Mouse (Mus musculus) embryonic facial prominence, embryonic 14.5 days (tissue): Measurements from ENCODE around the gene Trir. TPM values are rescaled to one million over a fixed set of nuclear protein-coding genes. Genes with fewer than 3 reads are reported as not detected.

Experiments used
- ATAC-seq: fragments of 200-750 bp; cut with Nextera tagmentation; 2 replicates; pipeline ENCODE4 v1.8.0; 2017; ENCODE audit warnings: low read depth, moderate number of reproducible peaks, moderate TSS enrichment
- DNase-seq: peaks from one replicate; pipeline ENCODE4 v3.0.0-alpha.2; 2015; ENCODE audit warnings: low spot score
- H3K27ac ChIP-seq: fragments of 300-500 bp; sonication (generic); replicated peaks from 2 replicates; pipeline ENCODE4 v1.5.1; 2014; ENCODE audit warnings: low read depth, mild to moderate bottlenecking, low read length, moderate library complexity
- H3K27me3 ChIP-seq: fragments of 300-500 bp; sonication (generic); replicated peaks from 2 replicates; pipeline ENCODE4 v1.6.1; 2014; ENCODE audit warnings: low read length; ENCODE audit not compliant: control insufficient read depth, insufficient read depth
- H3K36me3 ChIP-seq: fragments of 300-500 bp; sonication (generic); 2 replicates; pipeline ENCODE4 v1.6.1; 2014; ENCODE audit warnings: low read length, mixed read lengths; ENCODE audit not compliant: control insufficient read depth, insufficient read depth
- H3K4me1 ChIP-seq: fragments of 300-500 bp; sonication (generic); 2 replicates; pipeline ENCODE4 v1.6.1; 2014; ENCODE audit warnings: antibody characterized with exemption, low read length; ENCODE audit not compliant: control insufficient read depth, insufficient read depth
- H3K4me2 ChIP-seq: fragments of 300-500 bp; sonication (generic); 2 replicates; pipeline ENCODE4 v1.6.1; 2014; ENCODE audit warnings: low read depth, mild to moderate bottlenecking, low read length, moderate library complexity, mixed read lengths
- H3K4me3 ChIP-seq: fragments of 300-500 bp; sonication (generic); 2 replicates; pipeline ENCODE4 v1.5.1; 2014; ENCODE audit warnings: low read depth, mild to moderate bottlenecking, low read length
- H3K9ac ChIP-seq: fragments of 300-500 bp; sonication (generic); 2 replicates; pipeline ENCODE4 v1.6.1; 2014; ENCODE audit warnings: low read depth, mild to moderate bottlenecking, low read length, moderate library complexity, mixed read lengths
- H3K9me3 ChIP-seq: fragments of 300-500 bp; sonication (generic); 2 replicates; pipeline ENCODE4 v1.6.1; 2016; ENCODE audit warnings: low read length; ENCODE audit not compliant: control insufficient read depth
- WGBS: fragments of 180-500 bp; shearing (Covaris S2); extraction: QIAGEN DNeasy Blood & Tissue Kit; methylation state at CpG from one replicate; pipeline ENCODE4 v1.1.7; 2014; 5-methylcytosine and 5-hydroxymethylcytosine counted together
- microRNA-seq: library from miRNA; unstranded; fragments of <30 nt; microRNA quantifications from one replicate; pipeline ENCODE4, GENCODE M21; 2016; ENCODE audit warnings: borderline number of aligned reads
- polyA plus RNA-seq: library from polyadenylated mRNA; unstranded; fragments of >200 nt; fragmentation: Nextera tagmentation; extraction: Ambion mirVana; gene quantifications from 2 replicates; pipeline ENCODE4 v1.2.1, GENCODE M21; 2014

Trir gene
- polyA plus RNA-seq, 1 experiment from 2014 or later = 127 TPM

GRCm38 (mm10) chr8:85074617-85075016 is 48.0 kb downstream of the Trir start:
- H3K4me2 ChIP-seq = no peak overlapping the region
- 92% methylated on average over 10 of the region's 10 CpGs for WGBS
- no peaks in the 10 kb centered on the region for H3K9me3 ChIP-seq
- ATAC-seq (no peak), DNase-seq (no peak)
- no peak overlapping the region for H3K9ac ChIP-seq
- H3K27ac ChIP-seq = no peak overlapping the region
- no peaks in the 10 kb centered on the region for H3K27me3 ChIP-seq
- H3K4me1 ChIP-seq = peaks cover 8% of the 10 kb centered on the region
- peaks cover 52% of the 10 kb centered on the region for H3K36me3 ChIP-seq
- H3K4me3 ChIP-seq = no peak overlapping the region

- Histone ChIP-seq H3K9me3 (no peaks in the 10 kb centered on the region), H3K4me3 (no peak overlapping the region), H3K4me1 (peaks cover 9% of the 10 kb centered on the region), H3K36me3 (peaks cover 52% of the 10 kb centered on the region), H3K4me2 (no peak overlapping the region), H3K27ac (no peak overlapping the region), H3K9ac (no peak overlapping the region), H3K27me3 (no peaks in the 10 kb centered on the region)
- no peak for DNase-seq
- WGBS = 76% methylated on average over 9 of the region's 9 CpGs
- no peak for ATAC-seq
Observed at GRCm38 (mm10) chr8:85076001-85076400, 49.4 kb downstream of the Trir start.

GRCm38 (mm10) chr8:85076993-85077392 is 50.4 kb downstream of the Trir start:
- H3K9ac ChIP-seq = no peak overlapping the region
- H3K9me3 ChIP-seq = no peaks in the 10 kb centered on the region
- H3K27me3 ChIP-seq = no peaks in the 10 kb centered on the region
- peaks cover 52% of the 10 kb centered on the region for H3K36me3 ChIP-seq
- peaks cover 12% of the 10 kb centered on the region for H3K4me1 ChIP-seq
- no peak overlapping the region for H3K4me2 ChIP-seq
- DNase-seq = peak; percentile 90
- no peak overlapping the region; the same call in 1 of the 2 replicates for H3K27ac ChIP-seq
- no peak overlapping the region for H3K4me3 ChIP-seq
- 0% methylated on average over 2 of the region's 2 CpGs for WGBS
- ATAC-seq = peak; percentile 53; the same call in 1 of the 2 replicates

Small RNA genes lying within 50 kb of the gene (microRNA-seq; reads per million reads assigned to microRNA genes)
- 0.83 reads per million for gene Mir7070

Other genes with a start within 250 kb of the Trir start
- 64.0 and 67.4 TPM in 2 replicates for gene Nfix, start 226.5 kb upstream of the Trir start, polyA plus RNA-seq
- 5.8 and 6.8 TPM in 2 replicates for gene Dand5, start 204.0 kb upstream of the Trir start, polyA plus RNA-seq
- gene Gadd45gip1, start 195.3 kb upstream of the Trir start, polyA plus RNA-seq = 41.3 and 41.5 TPM in 2 replicates
- gene Rad23a, start 186.2 kb upstream of the Trir start, polyA plus RNA-seq = 109 and 111 TPM in 2 replicates
- gene Calr, start 179.9 kb upstream of the Trir start, polyA plus RNA-seq = 805 and 891 TPM in 2 replicates
- 67.1 and 76.5 TPM in 2 replicates for gene Farsa, start 169.8 kb upstream of the Trir start, polyA plus RNA-seq
- gene Syce2, start 154.7 kb upstream of the Trir start, polyA plus RNA-seq = 68.5 and 71.8 TPM in 2 replicates
- 27.3 and 33.2 TPM in 2 replicates for gene Gcdh, start 132.9 kb upstream of the Trir start, polyA plus RNA-seq
- gene Klf1, start 124.9 kb upstream of the Trir start, polyA plus RNA-seq = 2.1 and 2.2 TPM in 2 replicates
- 10.1 and 11.5 TPM in 2 replicates for gene Dnase2a, start 118.3 kb upstream of the Trir start, polyA plus RNA-seq
- 3.4 and 3.6 TPM in 2 replicates for gene Mast1, start 89.5 kb upstream of the Trir start, polyA plus RNA-seq
- 0.20 TPM in 1 of 2 replicates, not detected in the other for gene Rtbdn, start 79.8 kb upstream of the Trir start, polyA plus RNA-seq
- gene Gm49661, start 57.4 kb upstream of the Trir start, polyA plus RNA-seq = not detected in 2 replicates
- gene Prdx2, start 57.2 kb upstream of the Trir start, polyA plus RNA-seq = 715 and 771 TPM in 2 replicates
- 73.7 and 88.9 TPM in 2 replicates for gene Rnaseh2a, start 57.1 kb upstream of the Trir start, polyA plus RNA-seq
- gene Junb, start 48.1 kb upstream of the Trir start, polyA plus RNA-seq = 16.8 and 18.4 TPM in 2 replicates
- gene Hook2, start 36.2 kb upstream of the Trir start, polyA plus RNA-seq = 13.1 and 15.3 TPM in 2 replicates
- 0.30 and 0.58 TPM in 2 replicates for gene Best2, start 12.3 kb upstream of the Trir start, polyA plus RNA-seq
- 97.3 and 101 TPM in 2 replicates for gene Asna1, start 1.5 kb upstream of the Trir start, polyA plus RNA-seq
- gene Tnpo2, start 10.1 kb downstream of the Trir start, polyA plus RNA-seq = 22.9 and 24.8 TPM in 2 replicates
- 20.9 and 25.8 TPM in 2 replicates for gene Fbxw9, start 33.2 kb downstream of the Trir start, polyA plus RNA-seq
- gene Gm5741, start 41.2 kb downstream of the Trir start, polyA plus RNA-seq = 0.68 TPM in 1 of 2 replicates, not detected in the other
- gene Dhps, start 44.9 kb downstream of the Trir start, polyA plus RNA-seq = 44.0 and 49.5 TPM in 2 replicates
- gene Wdr83os, start 53.9 kb downstream of the Trir start, polyA plus RNA-seq = 125 and 127 TPM in 2 replicates
- gene Wdr83, start 54.5 kb downstream of the Trir start, polyA plus RNA-seq = 33.1 and 38.6 TPM in 2 replicates
- gene Man2b1, start 56.4 kb downstream of the Trir start, polyA plus RNA-seq = 35.3 and 35.6 TPM in 2 replicates
- 1.6 TPM in 2 replicates for gene Zfp791, start 96.3 kb downstream of the Trir start, polyA plus RNA-seq
- gene Cks1brt, start 125.1 kb downstream of the Trir start, polyA plus RNA-seq = not detected in 2 replicates
- 0.18 TPM in 1 of 2 replicates, not detected in the other for gene Olfr371, start 199.2 kb downstream of the Trir start, polyA plus RNA-seq